Mouse (Mus musculus) CD4-positive, CD25-positive, alpha-beta regulatory T cell, adult 9 weeks (primary cell): Measurements from ENCODE around the gene Exosc1. TPM values are rescaled to one million over a fixed set of nuclear protein-coding genes. Genes with fewer than 3 reads are reported as not detected.

Experiments
- polyA plus RNA-seq: library from polyadenylated mRNA; unstranded; fragments of 100-300 nt; shearing (Covaris generic); gene quantifications from one replicate; pipeline ENCODE4 v1.2.1, GENCODE M21; 2017

Gene Exosc1
- polyA plus RNA-seq = 102 TPM

DNA sequence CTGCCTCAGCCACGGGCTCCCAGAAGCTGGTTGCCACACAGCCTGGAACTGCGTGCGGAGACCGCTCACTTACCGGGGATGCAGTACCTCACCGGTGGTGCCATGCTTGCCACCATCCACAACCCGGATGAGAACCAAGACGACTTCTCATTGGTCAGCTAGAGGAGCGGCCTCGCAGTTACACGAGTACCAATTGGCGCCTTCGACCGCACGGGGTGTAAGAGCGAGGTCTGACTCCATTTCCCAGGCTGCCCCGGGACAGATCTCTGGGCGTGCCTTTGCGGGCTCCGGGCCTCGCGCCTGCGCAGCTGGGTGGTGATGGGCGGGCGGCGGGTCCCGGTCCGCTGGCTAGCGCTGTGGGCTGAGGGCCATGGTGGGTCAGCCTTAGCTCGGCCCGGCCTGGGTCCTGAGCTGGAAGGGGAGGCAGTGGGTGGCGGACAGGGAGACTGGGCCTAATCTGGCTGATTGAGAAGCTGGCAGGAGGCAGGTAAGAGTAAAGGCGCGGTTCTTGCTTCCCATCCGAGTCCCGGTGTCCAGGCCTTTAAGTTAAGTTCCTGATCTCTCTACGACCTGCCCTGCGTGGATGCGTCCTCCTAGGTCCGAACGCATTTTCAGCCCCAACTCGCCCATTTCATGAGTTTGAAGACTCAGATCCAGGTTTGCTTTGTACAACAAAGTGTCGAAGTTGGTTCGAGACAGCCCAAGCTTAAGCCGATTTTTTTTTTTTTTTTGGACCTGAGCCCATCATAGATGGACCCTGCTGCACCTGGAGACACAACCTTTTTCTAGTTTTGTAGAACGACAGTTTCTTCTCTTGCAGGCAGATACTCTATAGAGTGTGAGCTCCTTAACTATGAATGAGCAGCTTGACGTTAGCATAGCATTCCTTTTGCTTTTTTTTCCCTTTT lies at the start of gene Exosc1, which contains the start of gene Zdhhc16:
TSS of gene Exosc1 (minus strand) at position 245 of the 908 bp plus-strand sequence.
TSS of gene Zdhhc16 (plus strand) at position 302 of the 908 bp plus-strand sequence.

DNA sequence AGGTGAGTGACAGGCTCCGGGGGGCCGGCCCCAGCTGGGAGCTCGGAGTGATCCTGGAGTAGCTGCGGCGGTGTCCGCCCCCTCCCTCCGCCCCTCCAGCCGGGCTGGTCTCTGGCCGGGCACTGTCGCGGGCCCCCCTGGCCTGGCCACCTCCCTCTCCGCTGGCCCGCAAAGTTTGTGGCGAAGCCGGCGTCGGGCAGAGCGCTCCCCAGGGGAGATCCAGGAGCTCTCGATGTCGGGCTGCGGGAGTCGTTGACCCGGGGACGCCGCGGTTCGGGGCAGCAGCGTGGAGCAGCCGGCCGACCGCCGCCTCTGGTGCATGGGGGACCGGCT lies 48.3 kb upstream of the Exosc1 start, which contains the start of gene Ubtd1:
TSS of gene Ubtd1 (plus strand) at position 169 of the 333 bp plus-strand sequence.

DNA sequence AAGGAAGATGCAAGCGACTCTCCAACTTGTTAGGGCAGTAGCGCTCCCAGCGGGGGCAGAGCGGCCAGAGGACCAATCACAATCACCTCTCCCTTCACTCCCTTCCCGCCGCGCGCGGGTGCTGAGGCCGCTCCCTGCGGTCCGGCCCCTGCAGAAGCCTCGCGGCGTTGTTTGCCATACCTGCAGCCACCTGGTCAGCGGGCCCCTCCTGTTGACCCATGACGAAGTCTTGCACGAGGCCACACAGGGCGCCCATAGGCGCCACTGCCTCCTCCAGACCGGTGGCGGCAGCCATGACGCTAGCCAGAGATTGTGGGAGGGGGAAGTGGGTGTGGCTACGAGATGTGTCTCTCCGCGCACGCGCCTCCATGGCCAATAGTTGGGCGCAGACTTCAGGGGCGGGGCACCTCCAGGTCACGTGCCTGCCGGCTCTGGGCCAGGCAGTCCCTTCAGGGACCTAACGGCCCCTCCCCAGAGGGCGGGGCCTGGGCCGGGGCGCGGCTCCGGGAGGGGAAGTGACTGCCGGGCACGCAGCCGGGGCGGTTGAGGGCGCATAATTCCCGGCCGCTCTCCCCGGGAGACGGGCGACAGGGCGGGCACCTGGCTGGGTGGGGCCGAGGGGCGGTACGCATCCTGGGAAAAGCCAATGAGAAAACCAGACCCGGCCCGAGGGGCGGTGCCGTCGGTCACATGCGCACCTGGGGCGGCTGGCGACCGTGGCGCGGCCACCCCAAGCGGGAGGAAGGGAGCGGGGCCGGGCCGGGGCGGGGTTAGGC lies 47.8 kb upstream of the Exosc1 start, which contains the start of gene Mms19:
TSS of gene Mms19 (minus strand) at position 339 of the 776 bp plus-strand sequence.

DNA sequence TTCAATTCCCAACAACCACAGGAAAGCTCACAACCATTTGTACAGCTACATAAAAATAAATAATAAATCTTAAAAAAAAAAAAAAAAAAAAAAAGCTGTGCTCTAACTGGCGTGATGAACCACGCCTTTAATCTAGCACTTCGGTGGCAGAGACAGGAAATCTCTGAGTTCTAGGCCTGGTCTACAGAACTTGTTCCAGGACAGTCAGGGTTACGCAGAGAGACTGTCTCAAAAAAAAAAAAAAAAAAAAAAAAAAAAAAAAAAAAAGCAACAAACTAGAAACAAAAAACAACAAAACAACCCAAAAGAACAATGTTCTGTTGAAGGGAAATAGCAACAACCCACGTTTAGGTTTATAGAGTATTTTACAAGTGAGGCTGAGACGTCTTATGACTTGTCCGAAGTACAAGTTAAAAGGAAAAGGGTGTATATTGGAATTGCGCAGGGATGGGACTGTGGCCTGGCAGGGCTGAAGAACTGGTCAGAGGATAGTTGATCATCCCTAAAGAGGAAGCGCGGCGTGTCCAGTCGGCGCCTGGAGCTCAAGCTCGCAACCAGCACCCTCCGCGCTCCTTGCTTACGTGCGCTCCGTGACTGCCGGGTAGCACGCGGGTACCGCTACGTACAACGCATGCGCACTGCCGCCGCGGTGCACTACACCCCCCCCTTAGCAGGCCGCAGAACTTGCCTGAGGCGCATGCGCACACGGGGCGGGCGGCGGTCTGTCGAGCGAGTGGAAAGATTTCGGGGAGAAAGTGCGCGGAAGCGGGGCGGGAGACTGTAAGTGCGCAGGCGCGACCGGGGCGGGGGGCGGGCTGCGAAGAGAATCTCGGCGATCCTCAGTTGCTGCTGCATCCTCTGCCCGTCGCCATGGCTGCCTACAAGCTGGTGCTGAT lies 21.8 kb downstream of the Exosc1 start, which contains the start of gene Pgam1:
TSS of gene Pgam1 (plus strand) at position 746 of the 896 bp plus-strand sequence.

GRCm38 (mm10) chr19:41895460-41896318 lies 37.5 kb downstream of the Exosc1 start, which contains the start of gene Rrp12:
Gene Rrp12, minus strand, starts transcription at chr19:41896173.

Other genes starting within 250 kb of the Exosc1 start
- gene Slit1, start 189.8 kb downstream of the Exosc1 start, polyA plus RNA-seq = not detected
- gene Arhgap19, start 131.4 kb downstream of the Exosc1 start, polyA plus RNA-seq = 4.4 TPM
- 2.8 TPM for gene Frat1, start 103.5 kb downstream of the Exosc1 start, polyA plus RNA-seq
- 0.55 TPM for gene Frat2, start 85.3 kb downstream of the Exosc1 start, polyA plus RNA-seq
- gene Rrp12, start 37.2 kb downstream of the Exosc1 start, polyA plus RNA-seq = 24.3 TPM
- gene Pgam1, start 21.5 kb downstream of the Exosc1 start, polyA plus RNA-seq = 140 TPM
- 74.9 TPM for gene Zdhhc16, start 57 bp upstream of the Exosc1 start, polyA plus RNA-seq
- 94.0 TPM for gene Mms19, start 47.7 kb upstream of the Exosc1 start, polyA plus RNA-seq
- gene Ubtd1, start 48.3 kb upstream of the Exosc1 start, polyA plus RNA-seq = 4.8 TPM
- not detected for gene Ankrd2, start 102.6 kb upstream of the Exosc1 start, polyA plus RNA-seq
- gene Hoga1, start 112.2 kb upstream of the Exosc1 start, polyA plus RNA-seq = not detected
- gene 4933411K16Rik, start 118.8 kb upstream of the Exosc1 start, polyA plus RNA-seq = not detected
- gene Morn4, start 152.9 kb upstream of the Exosc1 start, polyA plus RNA-seq = 0.76 TPM
- gene Pi4k2a, start 157.0 kb upstream of the Exosc1 start, polyA plus RNA-seq = 3.6 TPM
- 6.5 TPM for gene Avpi1, start 195.6 kb upstream of the Exosc1 start, polyA plus RNA-seq
- 3.0 TPM for gene Marveld1, start 214.0 kb upstream of the Exosc1 start, polyA plus RNA-seq
- 72.8 TPM for gene Zfyve27, start 230.5 kb upstream of the Exosc1 start, polyA plus RNA-seq